ENCODE assay signal across 9 mouse cellular contexts in genomic region chrX:13576606-13577005, GRCm38 (mm10). TPM values are rescaled to one million over a fixed set of nuclear protein-coding genes. Genes with fewer than 3 reads are reported as not detected.
A peak's percentile ranks its signal among the peaks of the same experiment; 100 is the strongest.
DNase-seq lines count a peak whose midpoint lies in the region; ATAC-seq and TF ChIP-seq lines count a peak whose summit lies in the region.
"Had no signal": no experiment of that assay in that cellular context is flagged by ENCODE, and none has a peak within 500 bp of the region (broad histone marks: within the 10 kb centered on the region; RNA-seq: fewer than 3 reads in every experiment).

No protein-coding gene starts in this region.

- no peaks in the 10 kb centered on the region for H3K36me3 ChIP-seq in heart, adult 2 months (ENCODE audit: control insufficient read depth, insufficient read depth, low read length)
- H3K36me3 ChIP-seq in heart, embryonic 11.5 days (ENCODE audit: control insufficient read depth, insufficient read depth, low read length), result no peaks in the 10 kb centered on the region
- no peaks in the 10 kb centered on the region for H3K36me3 ChIP-seq in lung, embryonic 16.5 days (ENCODE audit: control insufficient read depth, insufficient read depth, low read length)

- no peak overlapping the region for H3K9ac ChIP-seq in heart, adult 2 months (ENCODE audit: low read depth, low read length)
- H3K9ac ChIP-seq in heart, embryonic 11.5 days (ENCODE audit: low read depth, low read length), result no peak overlapping the region
- no peak overlapping the region for H3K9ac ChIP-seq in lung, embryonic 16.5 days (ENCODE audit: low read length)
- H3K9ac ChIP-seq: liver, embryonic 14.5 days had no signal

- H3K79me2 ChIP-seq in heart, adult 2 months (replicated peaks; ENCODE audit: control insufficient read depth, insufficient read depth, low read length), result no peaks in the 10 kb centered on the region

- no peak for ATAC-seq in heart, embryonic 11.5 days (replicated peaks; ENCODE audit: insufficient number of reproducible peaks, low FRiP score, low TSS enrichment)
- 0 out of 2 replicates have a peak, but pooled peaks have one; percentile 43 for ATAC-seq in lung, embryonic 16.5 days (ENCODE audit: low read depth)

- H3K4me2 ChIP-seq in heart, embryonic 11.5 days, result no peak overlapping the region
- H3K4me2 ChIP-seq in lung, embryonic 16.5 days (ENCODE audit: low read depth, low read length), result no peak overlapping the region

- TF ChIP-seq EP300 in heart, adult 2 months (IDR thresholded peaks at IDR 0.05; ENCODE audit: insufficient read depth, low read depth, low read length), result 0 out of 2 replicates have a peak, but pooled peaks have one; percentile 22

- no peak overlapping the region for H3K27ac ChIP-seq in heart, adult 2 months
- no peak overlapping the region for H3K27ac ChIP-seq in heart, embryonic 11.5 days (ENCODE audit: low read depth, low read length)
- no peak overlapping the region for H3K27ac ChIP-seq in lung, embryonic 16.5 days (ENCODE audit: low read length)
- H3K27ac ChIP-seq: liver, embryonic 14.5 days had no signal

- peak; percentile 41 to 59 for DNase-seq in heart, adult 2 months
- DNase-seq in B cell, adult 2 months, result peak; percentile 25 to 26
- DNase-seq in brain, adult 2 months (ENCODE audit: low read depth, low spot score), result peak; percentile 61
- DNase-seq in thymus, postnatal 4 days, result peak; percentile 23
- no peak for DNase-seq in urinary bladder, postnatal 25 days (ENCODE audit: low spot score)
- no peak for DNase-seq in liver

- H3K27me3 ChIP-seq in heart, adult 2 months (ENCODE audit: control insufficient read depth, insufficient read depth, low read length), result no peaks in the 10 kb centered on the region
- no peaks in the 10 kb centered on the region for H3K27me3 ChIP-seq in heart, embryonic 11.5 days (ENCODE audit: control insufficient read depth, insufficient read depth, low read length)
- H3K27me3 ChIP-seq in lung, embryonic 16.5 days (ENCODE audit: control insufficient read depth, insufficient read depth, low read depth, low read length), result no peaks in the 10 kb centered on the region

- intact Hi-C loops in heart, adult 2 months (cut with DNase I), result loop anchor here (5.0 to 10.0 kb wide), 3 partner anchors 36 to 112 kb away; partner anchors contain the start of gene Nyx

- H3K9me3 ChIP-seq in heart, embryonic 11.5 days (replicated peaks; ENCODE audit: control insufficient read depth, low read length), result no peaks in the 10 kb centered on the region
- H3K9me3 ChIP-seq in lung, embryonic 16.5 days (ENCODE audit: control insufficient read depth, low read length), result no peaks in the 10 kb centered on the region

- 31% methylated on average over 2 of the region's 2 CpGs for WGBS in heart, adult 2 months
- 71% methylated on average over 2 of the region's 2 CpGs for WGBS in heart, embryonic 11.5 days (ENCODE audit: insufficient replicate concordance)
- WGBS in lung, embryonic 16.5 days, result 43% methylated on average over 2 of the region's 2 CpGs

- no peak overlapping the region for H3K4me3 ChIP-seq in heart, adult 2 months
- H3K4me3 ChIP-seq in heart, embryonic 11.5 days (ENCODE audit: low read depth, low read length), result no peak overlapping the region
- H3K4me3 ChIP-seq in lung, embryonic 16.5 days (ENCODE audit: low read length), result no peak overlapping the region

- no peak for TF ChIP-seq CTCF in heart, adult 2 months (IDR thresholded peaks at IDR 0.05)

- H3K4me1 ChIP-seq in heart, adult 2 months (ENCODE audit: control insufficient read depth, insufficient read depth, low read length), result peaks cover 3% of the 10 kb centered on the region
- H3K4me1 ChIP-seq in heart, embryonic 11.5 days (ENCODE audit: control insufficient read depth, insufficient read depth, low read length), result no peaks in the 10 kb centered on the region
- no peaks in the 10 kb centered on the region for H3K4me1 ChIP-seq in lung, embryonic 16.5 days (replicated peaks; ENCODE audit: control insufficient read depth, insufficient read depth, low read length)

- TF ChIP-seq POLR2A in heart, adult 2 months (IDR thresholded peaks at IDR 0.05; ENCODE audit: insufficient read depth, low read depth, low read length), result no peak

RNA-seq across cellular contexts. Expression of gene Gpr34, which starts 55.3 kb away (rescaled TPM):
- 1 to 10 TPM in 1 of 2 experiments, under 1 TPM in 1; 0.96 to 1.6 TPM for total RNA-seq in heart, adult 2 months (2021)
- 0.45 and 0.97 TPM in 2 replicates for polyA plus RNA-seq in heart, adult 2 months (2012; rRNA removed)
- 0.62 and 0.75 TPM in 2 replicates for polyA plus RNA-seq in heart, embryonic 11.5 days (2014; fragmentation: Nextera tagmentation; extraction: Ambion mirVana)
- 1.8 and 2.2 TPM in 2 replicates for polyA plus RNA-seq in lung, embryonic 16.5 days (2015; fragmentation: Nextera tagmentation; extraction: Ambion mirVana)

Comparison
In these comparisons a context has a peak if more than half of its experiments do, and no peak if none do; other contexts are left out.
1. DNase-seq: peak in heart, adult 2 months (2 of 2), B cell, adult 2 months (2 of 2), brain, adult 2 months (single experiment) and thymus, postnatal 4 days (single experiment); none in urinary bladder, postnatal 25 days (single experiment) and liver (single experiment).